Mouse (Mus musculus) erythroblast, embryonic 14.5 days (primary cell): Measurements from ENCODE around the gene Rgcc.

ENCODE experiments used
- GATA1 ChIP-seq: IDR thresholded peaks from 2 replicates; pipeline ENCODE4 v1.6.1; 2012; ENCODE audit warnings: low read length, inconsistent platforms, mixed read lengths
- TAL1 ChIP-seq: IDR thresholded peaks from 3 replicates; pipeline ENCODE4 v1.6.1; 2012; ENCODE audit warnings: low read length, inconsistent platforms, mixed read lengths

GRCm38 (mm10) chr14:79290683-79291425 is 10.6 kb downstream of the Rgcc start:
- no peak for TF ChIP-seq TAL1
- no peak for TF ChIP-seq GATA1
